Mouse (Mus musculus) olfactory bulb, adult 2 months (tissue): ENCODE measurements at regions not wholly inside any gene's neighbourhood (a gene's known extent, or its start where the extent isn't known, plus 50 kb on each side); places are given as distances from the start of the nearest gene placed in this dataset.

Experiments used
- CTCF ChIP-seq: fragments of 200-500 bp; IDR thresholded peaks from 2 replicates; pipeline ENCODE4 v1.5.1; 2012; ENCODE audit warnings: low read depth, mild to moderate bottlenecking, low read length, moderate library complexity; ENCODE audit not compliant: insufficient read depth
- POLR2A ChIP-seq: fragments of 200-500 bp; IDR thresholded peaks from 2 replicates; pipeline ENCODE4 v1.6.1; 2012; ENCODE audit warnings: mild to moderate bottlenecking, low read depth, low read length, moderate library complexity; ENCODE audit not compliant: insufficient read depth

DNA sequence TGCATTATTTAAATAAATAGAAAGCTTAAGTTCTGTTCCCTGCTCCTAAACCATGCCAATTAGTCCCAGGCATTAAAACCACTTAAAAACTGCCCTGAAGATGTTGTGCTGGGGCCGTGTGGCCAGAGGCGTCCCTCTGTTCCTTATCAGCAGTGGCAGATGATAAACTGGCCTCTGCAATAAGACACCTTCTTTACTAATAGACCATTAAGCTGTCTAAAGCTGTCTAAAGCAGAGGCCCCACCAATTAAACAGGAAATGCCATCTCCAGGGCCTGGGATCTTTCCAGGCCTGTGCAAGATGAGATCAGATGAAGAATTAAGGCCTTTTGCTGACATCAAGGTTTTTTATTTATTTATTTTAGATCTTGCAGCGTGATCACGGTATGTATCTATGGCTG, 118.6 kb downstream of the Edn3 start:
- TF ChIP-seq POLR2A = no peak
- TF ChIP-seq CTCF = no peak
